Mouse (Mus musculus) layer of hippocampus, adult 8-10 months (tissue): ENCODE measurements around the gene Rapgef4. TPM values are rescaled to one million over a fixed set of nuclear protein-coding genes. Genes with fewer than 3 reads are reported as not detected.
"Not testable (repeated sequence)": the region's sequence is repeated elsewhere in the genome, so short reads cannot be mapped to it uniquely, and the experiment has no call there.

ENCODE experiments used
- DNase-seq, 2 experiments: peaks; one replicate each; pipeline ENCODE4 v3.0.0; 2022; ENCODE audit warnings: low spot score in 2 of 2
- total RNA-seq, 4 experiments: library from RNA; stranded (reverse); gene quantifications; 2 replicates each; pipeline ENCODE4 v1.2.4; 2022

Rapgef4 gene
- total RNA-seq, 4 experiments from 2014 or later = 363 to 430 (median 401) TPM

- DNase-seq = no peak
Measured at GRCm38 (mm10) chr2:72026506-72026905, 45.5 kb downstream of the Rapgef4 start.

DNA sequence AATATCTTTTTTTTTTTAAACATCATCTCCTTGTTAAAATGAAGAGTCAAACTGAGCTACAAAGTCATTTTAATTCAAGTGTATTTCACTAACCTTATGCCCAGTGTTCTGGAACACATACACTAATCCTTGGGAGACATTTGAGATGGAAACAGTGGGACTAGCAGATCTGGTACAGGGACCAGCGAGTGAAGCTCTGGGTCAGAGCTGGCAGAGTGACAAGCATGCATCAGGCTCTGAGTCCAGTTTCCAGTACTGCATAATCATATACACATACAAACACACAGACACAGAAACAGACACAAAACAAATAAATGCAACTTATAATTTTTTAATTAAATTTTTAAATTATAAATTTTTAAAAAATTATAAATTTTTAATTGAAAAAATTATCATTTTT is 48.0 kb downstream of the Rapgef4 start:
- no peak for DNase-seq

GRCm38 (mm10) chr2:72029586-72030144 is 48.6 kb downstream of the Rapgef4 start:
- DNase-seq = no peak

- DNase-seq = no peak
Measured at GRCm38 (mm10) chr2:72031717-72032116, 50.7 kb downstream of the Rapgef4 start.

GRCm38 (mm10) chr2:72035616-72036015 is 54.6 kb downstream of the Rapgef4 start:
- DNase-seq = no peak

DNA sequence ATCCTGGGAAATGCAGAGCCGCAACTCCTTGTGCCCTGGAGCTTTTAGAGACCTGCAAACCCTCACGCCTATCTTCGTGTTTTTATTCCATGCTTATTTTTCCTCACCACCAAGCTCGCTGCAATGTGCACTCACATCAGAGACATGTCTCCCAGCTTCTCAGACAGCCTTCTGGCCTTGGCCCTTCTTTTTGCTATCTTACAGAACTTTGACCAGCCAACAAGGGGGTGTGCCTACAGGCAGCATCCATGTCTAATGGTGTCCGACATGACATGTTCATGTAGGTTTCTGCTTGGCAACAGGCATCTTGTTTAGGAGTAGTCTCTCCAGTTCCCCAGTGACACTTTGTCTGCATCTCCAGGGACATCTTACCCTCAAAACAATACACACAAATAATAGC is 56.3 kb downstream of the Rapgef4 start:
- DNase-seq = no peak

- DNase-seq = peak; percentile 73 to 91
Measured at GRCm38 (mm10) chr2:72038235-72038634, 57.2 kb downstream of the Rapgef4 start.

- peak; percentile 44 to 51 for DNase-seq
Measured at GRCm38 (mm10) chr2:72038651-72039251, 57.7 kb downstream of the Rapgef4 start.

DNA sequence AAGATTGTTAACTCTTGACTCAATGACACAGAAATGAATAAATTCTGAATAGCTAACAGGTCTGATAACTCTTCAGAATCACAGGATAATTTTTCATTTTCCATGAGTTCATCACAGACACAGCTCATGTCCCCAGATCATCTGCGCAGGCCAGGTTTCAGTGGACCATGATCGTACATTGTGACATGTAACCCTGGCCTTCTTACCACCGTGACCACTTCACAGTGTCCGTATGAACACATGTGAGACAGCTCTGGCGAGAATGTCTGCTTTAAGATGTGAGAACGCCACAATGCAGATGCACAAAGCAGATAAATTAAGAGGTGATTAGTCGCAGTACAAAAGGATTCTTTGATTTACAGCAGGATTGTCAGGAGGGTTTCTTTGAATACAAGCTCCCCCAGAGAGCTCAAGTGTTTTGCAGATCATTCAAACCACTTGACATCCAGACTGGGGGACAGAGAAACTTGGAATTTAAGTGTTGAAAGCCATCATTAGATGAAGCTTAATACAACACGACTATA is 58.5 kb downstream of the Rapgef4 start:
- DNase-seq = no peak

DNA sequence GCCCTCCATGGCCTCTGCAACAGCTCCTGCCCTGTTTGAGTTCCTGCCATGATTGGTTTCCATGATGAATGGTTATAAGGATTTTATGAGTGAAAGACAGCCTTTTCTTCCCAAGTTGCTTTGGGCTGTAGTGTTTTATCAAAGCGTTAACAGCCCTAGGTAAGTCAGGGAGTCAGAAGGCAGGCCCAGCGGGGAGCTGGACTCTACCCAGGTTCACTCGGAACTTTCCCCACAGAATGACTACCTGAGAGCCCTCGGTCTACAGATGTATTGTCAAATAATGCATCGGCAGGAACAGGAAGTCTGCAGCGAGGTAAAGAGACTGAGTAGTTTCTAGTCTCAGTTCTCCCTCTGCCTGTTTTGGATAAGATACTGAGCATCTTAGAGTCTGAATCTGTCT is 60.0 kb downstream of the Rapgef4 start:
- no peak for DNase-seq

- no peak for DNase-seq
Measured at GRCm38 (mm10) chr2:72042093-72042492, 61.1 kb downstream of the Rapgef4 start.

DNA sequence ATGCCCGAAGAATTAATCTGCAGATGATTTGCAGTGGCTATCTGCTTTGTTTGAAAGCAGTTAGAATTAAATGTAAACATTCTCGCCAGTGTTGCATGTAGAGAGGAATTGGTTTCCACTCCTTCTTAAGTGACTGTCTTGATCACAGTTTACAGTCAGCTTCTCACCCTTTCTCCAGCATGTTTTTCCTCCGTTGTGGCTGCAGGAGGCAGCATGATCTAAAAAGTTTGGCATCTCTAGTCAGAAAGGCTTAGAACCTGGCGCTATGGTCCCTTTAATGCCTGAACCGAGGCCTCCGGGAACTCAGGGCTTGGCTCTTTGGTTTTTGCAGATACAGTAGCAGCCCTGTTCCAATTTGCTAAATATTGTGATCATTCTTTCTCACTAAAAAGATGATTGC is 63.2 kb downstream of the Rapgef4 start:
- DNase-seq = no peak

- no peak for DNase-seq
Measured at GRCm38 (mm10) chr2:72045024-72045423, 64.0 kb downstream of the Rapgef4 start.

DNA sequence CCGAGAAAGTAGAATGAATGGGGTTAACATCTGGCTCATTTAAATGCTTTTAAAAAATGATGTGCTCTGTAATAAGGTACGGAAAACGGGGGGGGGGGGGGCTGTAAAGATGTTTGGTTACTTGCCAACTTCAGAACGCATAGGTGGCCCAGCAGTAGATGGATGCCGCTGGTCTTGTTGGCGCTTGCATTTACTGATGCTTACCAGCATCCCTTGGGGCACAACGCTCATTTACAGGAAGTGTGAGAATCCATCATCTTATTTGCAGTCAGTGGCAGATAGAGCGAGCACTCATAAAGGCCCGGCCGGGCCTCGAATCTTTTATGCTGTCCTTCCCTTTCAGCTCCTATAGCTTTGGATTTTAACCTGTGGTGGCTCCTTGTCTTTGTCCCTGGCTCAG is 64.6 kb downstream of the Rapgef4 start:
- no peak for DNase-seq

DNA sequence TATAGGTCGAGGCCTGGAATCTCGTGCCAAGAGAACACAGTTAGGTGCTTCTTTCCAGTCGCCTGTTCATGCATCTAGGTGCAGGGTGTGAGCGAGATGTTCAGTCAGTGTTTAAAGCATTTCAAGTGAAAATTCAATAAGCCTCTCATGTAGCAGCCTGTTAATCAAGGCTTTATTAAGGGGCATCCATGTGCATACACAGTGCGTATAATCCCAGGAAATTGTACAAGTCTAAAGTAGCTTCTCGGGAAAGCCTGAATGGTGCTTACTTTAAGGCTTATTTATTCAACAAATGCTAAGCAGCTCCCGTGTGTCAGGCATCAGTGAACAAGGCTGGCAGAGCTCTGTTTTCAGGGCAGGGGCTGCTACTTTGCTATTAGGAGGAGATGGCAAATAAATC is 69.4 kb downstream of the Rapgef4 start:
- no peak for DNase-seq

GRCm38 (mm10) chr2:72054280-72054679 is 73.2 kb downstream of the Rapgef4 start:
- DNase-seq = no peak

GRCm38 (mm10) chr2:72054736-72055135 is 73.7 kb downstream of the Rapgef4 start:
- no peak for DNase-seq

- DNase-seq = no peak
Measured at GRCm38 (mm10) chr2:72055476-72055875, 74.4 kb downstream of the Rapgef4 start.

DNA sequence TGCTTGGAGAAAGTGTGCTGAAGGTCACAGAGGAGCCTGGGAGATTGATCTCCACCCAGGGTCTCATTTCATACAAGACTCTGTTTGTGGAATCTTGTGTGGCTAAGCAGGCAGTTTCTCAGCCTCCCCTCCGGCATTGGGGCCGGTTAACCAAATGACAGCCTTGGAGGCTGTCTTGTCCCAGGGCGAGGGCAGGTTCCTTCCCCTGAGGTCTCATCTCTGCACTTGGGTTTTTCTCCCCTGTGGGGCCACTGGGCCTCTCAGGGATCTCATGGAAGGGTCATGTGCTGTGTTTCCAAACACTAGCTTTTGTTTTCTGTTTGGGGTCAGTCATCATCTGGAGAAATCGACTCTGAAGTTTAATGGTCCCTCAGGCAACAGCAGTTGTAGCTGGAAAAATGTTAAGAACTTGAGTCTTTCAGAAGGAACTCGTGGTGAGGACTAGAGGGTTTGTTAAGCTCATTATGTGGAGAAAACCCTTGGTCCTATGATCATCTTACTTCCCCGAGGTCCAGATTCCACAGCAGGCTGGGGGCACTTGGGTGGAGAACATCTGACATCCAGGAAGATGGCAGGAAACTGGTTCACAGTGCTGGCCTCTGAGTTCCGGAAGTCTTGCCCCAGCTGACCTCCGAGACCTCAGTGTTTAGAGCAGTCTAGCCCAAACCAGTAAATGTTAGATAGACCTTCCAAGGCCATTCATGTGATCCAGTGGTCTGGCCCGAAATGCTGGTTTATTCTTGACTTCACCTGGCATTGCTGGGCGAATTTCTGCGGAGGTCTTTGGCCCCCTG is 75.2 kb downstream of the Rapgef4 start:
- DNase-seq = no peak

DNA sequence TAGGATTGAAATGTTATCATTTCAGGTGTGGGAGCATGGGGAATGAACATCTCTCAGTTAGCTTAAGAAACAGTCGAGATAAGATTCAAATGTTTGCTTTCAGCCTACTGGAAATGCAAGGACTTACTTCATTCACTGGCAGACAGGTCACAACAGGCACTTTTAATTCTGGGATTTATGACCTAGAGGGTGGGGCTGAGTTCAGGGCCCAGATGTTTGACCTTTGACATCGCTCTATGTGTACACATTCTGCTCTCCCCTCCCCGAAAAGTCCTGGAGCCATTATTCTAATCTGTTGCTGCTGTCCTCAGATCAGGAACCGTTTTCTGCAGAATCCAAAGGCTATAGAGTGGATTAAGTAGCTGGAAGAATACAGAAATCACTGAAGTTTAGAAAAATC is 81.9 kb downstream of the Rapgef4 start:
- no peak for DNase-seq

DNA sequence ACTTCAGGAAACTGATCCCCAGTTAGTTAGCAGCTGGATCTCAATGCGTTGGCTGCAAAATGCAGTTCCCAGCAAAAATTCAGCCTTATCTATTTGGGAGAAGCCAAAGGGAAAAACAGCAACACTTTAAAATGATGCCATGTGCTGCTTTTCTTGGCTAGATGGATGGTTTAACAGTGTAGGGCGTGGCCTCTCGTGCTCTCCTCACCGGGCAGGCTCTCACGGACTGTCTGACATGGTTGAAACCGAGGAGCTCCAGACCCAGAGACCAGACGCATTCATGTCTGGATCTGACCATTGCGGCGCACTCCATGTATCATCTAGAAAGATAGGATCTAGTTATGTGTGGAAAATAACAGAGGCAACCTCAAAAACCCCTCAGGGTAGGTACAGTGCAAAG is 87.5 kb downstream of the Rapgef4 start:
- no peak for DNase-seq

DNA sequence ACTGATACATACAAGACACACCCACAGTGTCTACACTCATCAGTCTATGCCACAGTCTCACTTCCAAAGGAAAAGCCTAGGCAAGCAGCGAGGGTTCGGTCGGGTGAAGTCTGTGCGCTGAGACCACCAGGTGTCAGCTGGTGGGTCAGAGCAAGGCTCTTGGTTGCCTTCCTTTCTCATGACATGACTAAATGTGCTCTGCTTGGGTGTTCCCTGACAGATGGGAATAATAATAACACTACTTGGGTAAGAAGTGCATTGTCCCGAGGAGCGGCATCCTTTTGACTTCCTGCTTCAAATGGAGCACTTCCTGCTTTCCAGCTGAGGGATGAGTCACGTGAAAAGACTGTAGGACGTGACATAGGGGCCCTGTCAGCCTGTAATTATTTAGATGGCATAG is 89.0 kb downstream of the Rapgef4 start:
- DNase-seq = no peak

DNA sequence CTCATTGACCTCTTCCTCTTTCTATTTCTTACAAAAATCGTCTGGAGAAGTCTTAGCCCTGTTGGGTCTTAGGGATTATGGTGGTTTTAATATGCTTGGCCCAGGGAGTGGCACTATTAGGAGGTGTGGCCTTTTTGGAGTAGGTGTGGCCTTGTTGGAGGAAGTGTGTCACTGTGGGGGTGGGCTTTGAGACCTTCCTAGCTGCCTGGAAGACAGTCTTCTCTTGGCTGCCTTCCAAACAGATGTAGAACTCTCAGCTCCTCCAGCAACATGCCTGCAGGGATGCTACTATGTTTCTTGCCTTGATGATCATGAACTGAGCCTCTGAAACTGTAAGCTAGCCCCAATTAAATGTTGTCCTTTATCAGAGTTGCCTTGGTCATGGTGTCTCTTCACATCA is 92.1 kb downstream of the Rapgef4 start:
- DNase-seq = not testable (repeated sequence)
